Mouse (Mus musculus): Measurements from ENCODE around the gene Fam213b. TPM values are rescaled to one million over a fixed set of nuclear protein-coding genes. Genes with fewer than 3 reads are reported as not detected.

The Fam213b gene
- 37.1 and 39.8 TPM in 2 replicates for polyA plus RNA-seq (2014; fragmentation: Nextera tagmentation; extraction: Ambion mirVana)

- Histone ChIP-seq H3K4me1 (replicated peaks; ENCODE audit: control insufficient read depth, insufficient read depth, low read length) (peaks cover 11% of the 10 kb centered on the region; the same call in 1 of the 2 replicates), H3K9ac (ENCODE audit: low read length) (peak within 1 kb of the TSS; percentile 56), H3K4me2 (ENCODE audit: low read length) (peak within 1 kb of the TSS; percentile 94), H3K36me3 (ENCODE audit: control insufficient read depth, insufficient read depth, low read length) (no peaks in the 10 kb centered on the region), H3K9me3 (ENCODE audit: control insufficient read depth, low read length) (no peaks in the 10 kb centered on the region), H3K27me3 (replicated peaks; ENCODE audit: control insufficient read depth, insufficient read depth, low read length) (no peaks in the 10 kb centered on the region), H3K27ac (ENCODE audit: low read depth) (no peak within 1 kb of the TSS), H3K4me3 (ENCODE audit: low read depth, low read length) (peak within 1 kb of the TSS; percentile 60)
- DNase-seq (ENCODE audit: low spot score) (peak; percentile 95), ATAC-seq (replicated peaks; ENCODE audit: low FRiP score, low TSS enrichment, low read depth) (peak; percentile 98)
- WGBS = 2% methylated on average over 43 of the region's 43 CpGs
Observed at GRCm38 (mm10) chr4:154898506-154899446, at the start of gene Fam213b. TSS of gene Fam213b (minus strand) at chr4:154899135.

GRCm38 (mm10) chr4:154948066-154948939 lies 49.4 kb upstream of the Fam213b start:
- no peak overlapping the region for H3K4me3 ChIP-seq (ENCODE audit: low read depth, low read length)
- H3K27me3 ChIP-seq (replicated peaks; ENCODE audit: control insufficient read depth, insufficient read depth, low read length) = peaks cover 49% of the 10 kb centered on the region
- DNase-seq (ENCODE audit: low spot score) (no peak), ATAC-seq (replicated peaks; ENCODE audit: low FRiP score, low TSS enrichment, low read depth) (no peak)
- H3K9me3 ChIP-seq (ENCODE audit: control insufficient read depth, low read length) = no peaks in the 10 kb centered on the region
- 49% methylated on average over 14 of the region's 14 CpGs for WGBS
- no peak overlapping the region for H3K9ac ChIP-seq (ENCODE audit: low read length)
- H3K4me2 ChIP-seq (ENCODE audit: low read length) = no peak overlapping the region
- H3K36me3 ChIP-seq (ENCODE audit: control insufficient read depth, insufficient read depth, low read length) = no peaks in the 10 kb centered on the region
- 0 out of 2 replicates have a peak, but pooled peaks cover 7% of the 10 kb centered on the region for H3K4me1 ChIP-seq (replicated peaks; ENCODE audit: control insufficient read depth, insufficient read depth, low read length)
- H3K27ac ChIP-seq (ENCODE audit: low read depth) = no peak overlapping the region

GRCm38 (mm10) chr4:154946319-154946718 lies 47.4 kb upstream of the Fam213b start:
- Histone ChIP-seq H3K9ac (ENCODE audit: low read length) (0 out of 2 replicates have a peak overlapping the region, but pooled peaks have one; percentile 20), H3K27me3 (replicated peaks; ENCODE audit: control insufficient read depth, insufficient read depth, low read length) (peaks cover 29% of the 10 kb centered on the region), H3K4me2 (ENCODE audit: low read length) (peak overlapping the region; percentile 58), H3K9me3 (ENCODE audit: control insufficient read depth, low read length) (no peaks in the 10 kb centered on the region), H3K4me1 (replicated peaks; ENCODE audit: control insufficient read depth, insufficient read depth, low read length) (0 out of 2 replicates have a peak, but pooled peaks cover 3% of the 10 kb centered on the region), H3K4me3 (ENCODE audit: low read depth, low read length) (peak overlapping the region; percentile 18), H3K36me3 (ENCODE audit: control insufficient read depth, insufficient read depth, low read length) (no peaks in the 10 kb centered on the region), H3K27ac (ENCODE audit: low read depth) (no peak overlapping the region)
- 1% methylated on average over 8 of the region's 8 CpGs for WGBS
- DNase-seq (ENCODE audit: low spot score) (peak; percentile 84), ATAC-seq (replicated peaks; ENCODE audit: low FRiP score, low TSS enrichment, low read depth) (peak; percentile 89)

- peaks cover 9% of the 10 kb centered on the region for H3K27me3 ChIP-seq (replicated peaks; ENCODE audit: control insufficient read depth, insufficient read depth, low read length)
- no peaks in the 10 kb centered on the region for H3K36me3 ChIP-seq (ENCODE audit: control insufficient read depth, insufficient read depth, low read length)
- H3K4me2 ChIP-seq (ENCODE audit: low read length) = no peak overlapping the region
- H3K9ac ChIP-seq (ENCODE audit: low read length) = no peak overlapping the region
- H3K27ac ChIP-seq (ENCODE audit: low read depth) = no peak overlapping the region
- ATAC-seq (replicated peaks; ENCODE audit: low FRiP score, low TSS enrichment, low read depth) (peak; percentile 69), DNase-seq (ENCODE audit: low spot score) (peak; percentile 73)
- WGBS = 19% methylated on average over 2 of the region's 2 CpGs
- H3K4me3 ChIP-seq (ENCODE audit: low read depth, low read length) = no peak overlapping the region
- H3K4me1 ChIP-seq (replicated peaks; ENCODE audit: control insufficient read depth, insufficient read depth, low read length) = 0 out of 2 replicates have a peak, but pooled peaks cover 3% of the 10 kb centered on the region
- no peaks in the 10 kb centered on the region for H3K9me3 ChIP-seq (ENCODE audit: control insufficient read depth, low read length)
Observed at GRCm38 (mm10) chr4:154944121-154944590, 45.2 kb upstream of the Fam213b start.

- Histone ChIP-seq H3K27me3 (replicated peaks; ENCODE audit: control insufficient read depth, insufficient read depth, low read length) (0 out of 2 replicates have a peak, but pooled peaks cover 4% of the 10 kb centered on the region), H3K4me2 (ENCODE audit: low read length) (no peak overlapping the region), H3K4me3 (ENCODE audit: low read depth, low read length) (no peak overlapping the region), H3K9me3 (ENCODE audit: control insufficient read depth, low read length) (no peaks in the 10 kb centered on the region), H3K4me1 (replicated peaks; ENCODE audit: control insufficient read depth, insufficient read depth, low read length) (0 out of 2 replicates have a peak, but pooled peaks cover 3% of the 10 kb centered on the region), H3K9ac (ENCODE audit: low read length) (no peak overlapping the region), H3K27ac (ENCODE audit: low read depth) (no peak overlapping the region), H3K36me3 (ENCODE audit: control insufficient read depth, insufficient read depth, low read length) (no peaks in the 10 kb centered on the region)
- ATAC-seq (replicated peaks; ENCODE audit: low FRiP score, low TSS enrichment, low read depth) (no peak), DNase-seq (ENCODE audit: low spot score) (no peak)
- WGBS = 87% methylated on average over 6 of the region's 6 CpGs
Observed at GRCm38 (mm10) chr4:154943323-154944039, 44.5 kb upstream of the Fam213b start.

GRCm38 (mm10) chr4:154942632-154943322 lies 43.8 kb upstream of the Fam213b start:
- WGBS = 86% methylated on average over 10 of the region's 10 CpGs
- no peak for DNase-seq (ENCODE audit: low spot score)
- Histone ChIP-seq H3K4me1 (replicated peaks; ENCODE audit: control insufficient read depth, insufficient read depth, low read length) (0 out of 2 replicates have a peak, but pooled peaks cover 3% of the 10 kb centered on the region), H3K27ac (ENCODE audit: low read depth) (no peak overlapping the region), H3K9me3 (ENCODE audit: control insufficient read depth, low read length) (no peaks in the 10 kb centered on the region), H3K9ac (ENCODE audit: low read length) (no peak overlapping the region), H3K36me3 (ENCODE audit: control insufficient read depth, insufficient read depth, low read length) (no peaks in the 10 kb centered on the region), H3K4me3 (ENCODE audit: low read depth, low read length) (no peak overlapping the region), H3K4me2 (ENCODE audit: low read length) (no peak overlapping the region), H3K27me3 (replicated peaks; ENCODE audit: control insufficient read depth, insufficient read depth, low read length) (no peaks in the 10 kb centered on the region)
- ATAC-seq (replicated peaks; ENCODE audit: low FRiP score, low TSS enrichment, low read depth) = no peak

GRCm38 (mm10) chr4:154941831-154942230 lies 42.9 kb upstream of the Fam213b start:
- no peaks in the 10 kb centered on the region for H3K9me3 ChIP-seq (ENCODE audit: control insufficient read depth, low read length)
- no peak for DNase-seq (ENCODE audit: low spot score)
- H3K27me3 ChIP-seq (replicated peaks; ENCODE audit: control insufficient read depth, insufficient read depth, low read length) = no peaks in the 10 kb centered on the region
- no peaks in the 10 kb centered on the region for H3K36me3 ChIP-seq (ENCODE audit: control insufficient read depth, insufficient read depth, low read length)
- no peak for ATAC-seq (replicated peaks; ENCODE audit: low FRiP score, low TSS enrichment, low read depth)
- H3K4me3 ChIP-seq (ENCODE audit: low read depth, low read length) = no peak overlapping the region
- WGBS = 86% methylated on average over 5 of the region's 5 CpGs
- no peak overlapping the region for H3K9ac ChIP-seq (ENCODE audit: low read length)
- 0 out of 2 replicates have a peak, but pooled peaks cover 3% of the 10 kb centered on the region for H3K4me1 ChIP-seq (replicated peaks; ENCODE audit: control insufficient read depth, insufficient read depth, low read length)
- H3K4me2 ChIP-seq (ENCODE audit: low read length) = no peak overlapping the region
- H3K27ac ChIP-seq (ENCODE audit: low read depth) = no peak overlapping the region

All from intestine, embryonic 14.5 days (tissue).